ENCODE assay signal across 8 mouse cellular contexts in the genomic region with DNA sequence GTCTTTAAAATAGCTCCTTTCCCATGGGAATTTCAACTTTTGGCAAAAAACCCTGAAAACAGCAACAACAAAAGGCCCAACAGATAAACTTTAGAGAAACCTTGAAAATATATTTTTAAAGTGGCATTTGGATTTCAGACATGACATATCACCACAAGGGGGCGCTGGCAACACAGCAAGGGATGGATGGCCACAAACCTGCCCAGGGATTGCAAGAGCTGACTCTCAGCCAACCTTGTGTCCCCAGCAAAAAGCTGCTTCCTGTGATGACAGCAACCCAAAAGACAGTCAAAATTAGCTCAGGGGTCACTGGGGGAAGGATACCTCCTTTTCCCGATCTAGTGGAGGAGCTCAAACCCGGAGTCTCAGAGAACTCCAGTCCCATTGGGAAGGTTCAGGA. TPM values are rescaled to one million over a fixed set of nuclear protein-coding genes. Genes with fewer than 3 reads are reported as not detected.
DNase-seq lines count a peak whose midpoint lies in the region; ATAC-seq and TF ChIP-seq lines count a peak whose summit lies in the region.

No protein-coding gene starts in this region.

- peaks cover 2% of the 10 kb centered on the region; the same call in 1 of the 2 replicates for H3K27me3 ChIP-seq in heart, adult 2 months (ENCODE audit: control insufficient read depth, insufficient read depth, low read length)
- no peaks in the 10 kb centered on the region for H3K27me3 ChIP-seq in heart, embryonic 11.5 days (ENCODE audit: control insufficient read depth, insufficient read depth, low read length)
- H3K27me3 ChIP-seq in forebrain, postnatal 0 days (ENCODE audit: insufficient read depth, low read length) = no peaks in the 10 kb centered on the region
- no peaks in the 10 kb centered on the region for H3K27me3 ChIP-seq in intestine, embryonic 15.5 days (replicated peaks)
- no peaks in the 10 kb centered on the region for H3K27me3 ChIP-seq in splenic B cell, adult 2 months (ENCODE audit: control insufficient read depth, insufficient read depth, low read length, poor library complexity, severe bottlenecking)

- TF ChIP-seq CTCF in heart, adult 2 months (IDR thresholded peaks at IDR 0.05) = peak; percentile 97; the same call in 1 of the 2 replicates
- peak; percentile 85 for TF ChIP-seq CTCF in forebrain, postnatal 0 days (IDR thresholded peaks at IDR 0.05; ENCODE audit: low read depth)

- no peak for ATAC-seq in heart, embryonic 11.5 days (replicated peaks; ENCODE audit: insufficient number of reproducible peaks, low FRiP score, low TSS enrichment)
- peak; percentile 45; the same call in 1 of the 2 replicates for ATAC-seq in forebrain, postnatal 0 days
- peak; percentile 45; the same call in 1 of the 2 replicates for ATAC-seq in intestine, embryonic 15.5 days

- no peaks in the 10 kb centered on the region for H3K9me3 ChIP-seq in heart, embryonic 11.5 days (replicated peaks; ENCODE audit: control insufficient read depth, low read length)
- no peaks in the 10 kb centered on the region for H3K9me3 ChIP-seq in forebrain, postnatal 0 days (ENCODE audit: low read length)
- H3K9me3 ChIP-seq in intestine, embryonic 15.5 days = no peaks in the 10 kb centered on the region

- no peak overlapping the region for H3K27ac ChIP-seq in heart, adult 2 months
- H3K27ac ChIP-seq in heart, embryonic 11.5 days (ENCODE audit: low read depth, low read length) = no peak overlapping the region
- H3K27ac ChIP-seq in forebrain, postnatal 0 days (ENCODE audit: low read depth, low read length) = no peak overlapping the region
- no peak overlapping the region for H3K27ac ChIP-seq in intestine, embryonic 15.5 days

- TF ChIP-seq EP300 in heart, adult 2 months (IDR thresholded peaks at IDR 0.05; ENCODE audit: insufficient read depth, low read depth, low read length) = 0 out of 2 replicates have a peak, but pooled peaks have one; percentile 26

- intact Hi-C loops in heart, adult 2 months (cut with DNase I) = loop anchor here (1.0 kb wide), 2 partner anchors 204 to 232 kb away; no protein-coding TSS in a partner anchor
- intact Hi-C loops in left cerebral cortex, postnatal 4 days (cut with DNase I) = loop anchor here (2.0 kb wide), 1 partner anchor 233 kb away; no protein-coding TSS in a partner anchor

- no peak overlapping the region for H3K4me2 ChIP-seq in heart, embryonic 11.5 days
- H3K4me2 ChIP-seq in forebrain, postnatal 0 days (ENCODE audit: low read depth) = no peak overlapping the region
- no peak overlapping the region for H3K4me2 ChIP-seq in intestine, embryonic 15.5 days (replicated peaks)

- H3K4me1 ChIP-seq in heart, adult 2 months (ENCODE audit: control insufficient read depth, insufficient read depth, low read length) = peaks cover 2% of the 10 kb centered on the region
- no peaks in the 10 kb centered on the region for H3K4me1 ChIP-seq in heart, embryonic 11.5 days (ENCODE audit: control insufficient read depth, insufficient read depth, low read length)
- H3K4me1 ChIP-seq in forebrain, postnatal 0 days (ENCODE audit: insufficient read depth) = no peaks in the 10 kb centered on the region
- peaks cover 7% of the 10 kb centered on the region; the same call in 1 of the 2 replicates for H3K4me1 ChIP-seq in intestine, embryonic 15.5 days (replicated peaks)

- 1% methylated on average over 3 of the region's 3 CpGs for WGBS in heart, adult 2 months
- 4% methylated on average over 3 of the region's 3 CpGs for WGBS in heart, embryonic 11.5 days (ENCODE audit: insufficient replicate concordance)
- 6% methylated on average over 3 of the region's 3 CpGs for WGBS in forebrain, postnatal 0 days
- 6% methylated on average over 3 of the region's 3 CpGs for WGBS in intestine, embryonic 15.5 days

- H3K4me3 ChIP-seq in heart, adult 2 months = no peak overlapping the region
- H3K4me3 ChIP-seq in heart, embryonic 11.5 days (ENCODE audit: low read depth, low read length) = no peak overlapping the region
- no peak overlapping the region for H3K4me3 ChIP-seq in forebrain, postnatal 0 days (ENCODE audit: low read depth, low read length)
- no peak overlapping the region for H3K4me3 ChIP-seq in intestine, embryonic 15.5 days (replicated peaks)

- H3K9ac ChIP-seq in heart, adult 2 months (ENCODE audit: low read depth, low read length) = no peak overlapping the region
- no peak overlapping the region for H3K9ac ChIP-seq in heart, embryonic 11.5 days (ENCODE audit: low read depth, low read length)
- no peak overlapping the region for H3K9ac ChIP-seq in forebrain, postnatal 0 days
- H3K9ac ChIP-seq in intestine, embryonic 15.5 days = no peak overlapping the region

- H3K36me3 ChIP-seq in heart, adult 2 months (ENCODE audit: control insufficient read depth, insufficient read depth, low read length) = no peaks in the 10 kb centered on the region
- no peaks in the 10 kb centered on the region for H3K36me3 ChIP-seq in heart, embryonic 11.5 days (ENCODE audit: control insufficient read depth, insufficient read depth, low read length)
- H3K36me3 ChIP-seq in forebrain, postnatal 0 days (ENCODE audit: insufficient read depth) = no peaks in the 10 kb centered on the region
- no peaks in the 10 kb centered on the region for H3K36me3 ChIP-seq in intestine, embryonic 15.5 days
- H3K36me3 ChIP-seq in splenic B cell, adult 2 months (ENCODE audit: control insufficient read depth, insufficient read depth, low read length, poor library complexity, severe bottlenecking) = no peaks in the 10 kb centered on the region

- H3K79me2 ChIP-seq in heart, adult 2 months (replicated peaks; ENCODE audit: control insufficient read depth, insufficient read depth, low read length) = no peaks in the 10 kb centered on the region

- DNase-seq in heart, adult 2 months = peak; percentile 72 to 75
- DNase-seq in c-Kit-positive CD71-positive TER-119-positive erythroid progenitor cells, embryonic 14.5 days (ENCODE audit: low spot score) = peak; percentile 38
- peak; percentile 85 for DNase-seq in forebrain, postnatal 0 days
- DNase-seq in left cerebral cortex, postnatal 4 days = peak; percentile 85
- DNase-seq in naive thymus-derived CD4-positive, alpha-beta T cell, adult 2 months (ENCODE audit: low read depth) = peak; percentile 88
- DNase-seq in splenic B cell, adult 2 months (ENCODE audit: low read depth, low spot score) = peak; percentile 77

- no peak for TF ChIP-seq POLR2A in heart, adult 2 months (IDR thresholded peaks at IDR 0.05; ENCODE audit: insufficient read depth, low read depth, low read length)

RNA-seq across cellular contexts. Expression of a gene that starts 17.2 kb away (rescaled TPM):
- total RNA-seq in heart, adult 2 months (2021) = 10 to 100 TPM; 32.8 to 40.9 TPM
- 13.0 and 15.0 TPM in 2 replicates for polyA plus RNA-seq in heart, adult 2 months (2012; rRNA removed)
- 8.1 and 8.4 TPM in 2 replicates for polyA plus RNA-seq in heart, embryonic 11.5 days (2014; fragmentation: Nextera tagmentation; extraction: Ambion mirVana)
- total RNA-seq in forebrain, postnatal 0 days (2014; rRNA removed) = 10.7 and 14.7 TPM in 2 replicates
- polyA plus RNA-seq in forebrain, postnatal 0 days (2015; fragmentation: Nextera tagmentation; extraction: Ambion mirVana) = 8.7 and 11.0 TPM in 2 replicates
- 6.4 and 7.7 TPM in 2 replicates for polyA plus RNA-seq in intestine, embryonic 15.5 days (2015; fragmentation: Nextera tagmentation; extraction: Ambion mirVana)
- total RNA-seq in left cerebral cortex, postnatal 4 days (2021) = 10 to 100 TPM; 13.1 to 14.4 TPM

RNA-seq across cellular contexts. Expression of a gene that starts 48.3 kb away (rescaled TPM):
- total RNA-seq in heart, adult 2 months (2021) = 100 to 1,000 TPM; 648 to 774 TPM
- 619 and 842 TPM in 2 replicates for polyA plus RNA-seq in heart, adult 2 months (2012; rRNA removed)
- 142 and 174 TPM in 2 replicates for polyA plus RNA-seq in heart, embryonic 11.5 days (2014; fragmentation: Nextera tagmentation; extraction: Ambion mirVana)
- total RNA-seq in forebrain, postnatal 0 days (2014; rRNA removed) = 14.0 and 21.0 TPM in 2 replicates
- 30.3 and 33.0 TPM in 2 replicates for polyA plus RNA-seq in forebrain, postnatal 0 days (2015; fragmentation: Nextera tagmentation; extraction: Ambion mirVana)
- polyA plus RNA-seq in intestine, embryonic 15.5 days (2015; fragmentation: Nextera tagmentation; extraction: Ambion mirVana) = 265 and 272 TPM in 2 replicates
- total RNA-seq in left cerebral cortex, postnatal 4 days (2021) = 10 to 100 TPM; 16.5 to 18.2 TPM

Comparison
In these comparisons a context has a peak if more than half of its experiments do, and no peak if none do; other contexts are left out.
1. DNase-seq: peak in every context shown above with its lines; median percentile 88 in naive thymus-derived CD4-positive, alpha-beta T cell, adult 2 months; 85 in forebrain, postnatal 0 days; 85 in left cerebral cortex, postnatal 4 days; 77 in splenic B cell, adult 2 months; 74 in heart, adult 2 months; 38 in c-Kit-positive CD71-positive TER-119-positive erythroid progenitor cells, embryonic 14.5 days.